Mouse (Mus musculus) hindbrain, embryonic 14.5 days (tissue): Measurements from ENCODE around the gene Abt1. TPM values are rescaled to one million over a fixed set of nuclear protein-coding genes. Genes with fewer than 3 reads are reported as not detected.

Experiments
- ATAC-seq: fragments of 200-750 bp; cut with Nextera tagmentation; 2 replicates; pipeline ENCODE4 v1.8.0; 2017; ENCODE audit warnings: moderate number of reproducible peaks, mild to moderate bottlenecking, moderate TSS enrichment, moderate library complexity; ENCODE audit not compliant: low FRiP score
- DNase-seq: peaks from one replicate; pipeline ENCODE4 v3.0.0-alpha.2; 2015; ENCODE audit warnings: low spot score
- H3K27ac ChIP-seq: fragments of 300-500 bp; sonication (generic); 2 replicates; pipeline ENCODE4 v1.5.1; 2014; ENCODE audit warnings: mild to moderate bottlenecking, moderate library complexity
- H3K27me3 ChIP-seq: fragments of 300-500 bp; sonication (generic); 2 replicates; pipeline ENCODE4 v1.6.1; 2014; ENCODE audit warnings: mild to moderate bottlenecking, low read length, mixed read lengths; ENCODE audit not compliant: control insufficient read depth, insufficient read depth
- H3K36me3 ChIP-seq: fragments of 300-500 bp; sonication (generic); replicated peaks from 2 replicates; pipeline ENCODE4 v1.6.1; 2014; ENCODE audit not compliant: control insufficient read depth, insufficient read depth
- H3K4me1 ChIP-seq: fragments of 300-500 bp; sonication (generic); replicated peaks from 2 replicates; pipeline ENCODE4 v1.6.1; 2014; ENCODE audit warnings: antibody characterized with exemption, low read length, mixed read lengths; ENCODE audit not compliant: control insufficient read depth, insufficient read depth
- H3K4me2 ChIP-seq: fragments of 300-500 bp; sonication (generic); replicated peaks from 2 replicates; pipeline ENCODE4 v1.6.1; 2014; ENCODE audit warnings: mild to moderate bottlenecking, moderate library complexity
- H3K4me3 ChIP-seq: fragments of 300-500 bp; sonication (generic); replicated peaks from 2 replicates; pipeline ENCODE4 v1.5.1; 2014; ENCODE audit warnings: mild to moderate bottlenecking, low read length
- H3K9ac ChIP-seq: fragments of 300-500 bp; sonication (generic); 2 replicates; pipeline ENCODE4 v1.6.1; 2014
- H3K9me3 ChIP-seq: fragments of 300-500 bp; sonication (generic); 2 replicates; pipeline ENCODE4 v1.6.1; 2016; ENCODE audit warnings: low read length; ENCODE audit not compliant: control insufficient read depth
- WGBS: fragments of 180-500 bp; shearing (Covaris S2); extraction: QIAGEN DNeasy Blood & Tissue Kit; methylation state at CpG from one replicate; pipeline ENCODE4 v1.1.7; 2014; 5-methylcytosine and 5-hydroxymethylcytosine counted together
- polyA plus RNA-seq: library from polyadenylated mRNA; unstranded; fragments of >200 nt; fragmentation: Nextera tagmentation; extraction: Ambion mirVana; gene quantifications from 2 replicates; pipeline ENCODE4 v1.2.1, GENCODE M21; 2014

Abt1 gene
- 8.5 and 8.9 TPM in 2 replicates for polyA plus RNA-seq

DNA sequence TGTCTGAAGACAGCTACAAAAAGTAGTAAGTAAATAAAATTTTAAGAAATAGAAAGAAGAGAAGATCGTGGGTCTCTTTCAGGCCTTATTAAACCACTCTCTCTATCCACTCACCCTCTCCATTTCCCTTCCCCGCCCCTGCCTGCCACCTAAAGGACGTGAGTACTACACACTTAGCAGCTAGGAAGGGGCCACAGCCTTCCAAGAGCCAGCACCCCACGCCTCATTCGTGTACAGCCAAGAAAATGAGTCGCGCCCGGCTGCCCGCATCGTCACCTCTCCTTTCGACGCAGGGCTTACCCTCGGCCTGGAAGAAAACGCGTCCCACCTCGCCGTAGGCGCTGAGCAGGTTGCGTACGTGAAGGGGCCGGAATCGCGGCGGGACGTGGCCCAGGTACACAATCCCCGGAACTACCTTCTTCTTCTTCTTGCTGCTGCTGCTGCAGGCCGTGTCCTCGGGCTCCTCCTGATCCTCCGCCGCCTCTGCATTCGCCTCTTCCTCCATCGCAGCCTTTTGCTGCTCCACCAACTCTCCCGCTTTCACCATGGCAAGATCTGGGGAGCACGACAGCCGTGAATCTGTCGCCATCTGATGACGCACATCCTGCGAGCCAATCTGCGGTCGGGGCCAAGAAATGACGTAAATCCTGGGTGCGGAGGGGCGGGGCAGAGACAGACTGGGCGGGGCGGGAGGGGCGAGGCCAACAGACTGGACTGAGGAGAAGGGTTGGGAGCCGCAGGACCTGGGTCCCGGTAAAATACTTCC, at the start of gene Abt1:
Gene Abt1 (minus strand): TSS at position 581 of the 766 bp plus-strand sequence.
- under 1% methylated on average over 47 of the region's 48 CpGs for WGBS
- peak; percentile 86 for ATAC-seq
- H3K36me3 ChIP-seq, result peaks cover 36% of the 10 kb centered on the region
- H3K4me1 ChIP-seq, result peaks cover 10% of the 10 kb centered on the region
- H3K4me2 ChIP-seq, result peak within 1 kb of the TSS; percentile 94
- peak within 1 kb of the TSS; percentile 96 for H3K4me3 ChIP-seq
- H3K9ac ChIP-seq, result peak within 1 kb of the TSS; percentile 90
- no peaks in the 10 kb centered on the region for H3K27me3 ChIP-seq
- no peaks in the 10 kb centered on the region for H3K9me3 ChIP-seq
- H3K27ac ChIP-seq, result peak within 1 kb of the TSS; percentile 40; the same call in 1 of the 2 replicates
- DNase-seq, result peak; percentile 99

DNA sequence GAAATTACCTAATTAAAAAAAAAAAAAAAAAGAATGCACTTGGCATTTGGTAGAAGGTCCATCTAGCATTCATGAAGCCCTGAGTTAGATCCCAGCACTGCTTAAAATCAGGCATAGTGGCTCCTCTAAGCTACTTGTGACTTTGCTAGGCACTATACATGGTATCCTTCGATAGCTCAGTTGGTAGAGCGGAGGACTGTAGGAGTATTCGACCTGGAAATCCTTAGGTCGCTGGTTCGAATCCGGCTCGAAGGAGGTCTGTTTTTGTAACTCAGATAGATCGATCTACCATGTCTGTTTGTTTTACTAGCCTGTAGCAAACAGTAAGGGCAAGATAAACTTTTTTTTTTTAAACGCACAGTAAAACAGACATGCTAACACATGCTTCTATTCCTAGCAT, 43.2 kb upstream of the Abt1 start:
- no peak overlapping the region for H3K9ac ChIP-seq
- no peaks in the 10 kb centered on the region for H3K36me3 ChIP-seq
- ATAC-seq (peak; percentile 77), DNase-seq (peak; percentile 90)
- H3K4me2 ChIP-seq, result no peak overlapping the region
- H3K27me3 ChIP-seq, result peaks cover 14% of the 10 kb centered on the region
- peaks cover 18% of the 10 kb centered on the region for H3K4me1 ChIP-seq
- H3K27ac ChIP-seq, result no peak overlapping the region
- no peak overlapping the region for H3K4me3 ChIP-seq
- no peaks in the 10 kb centered on the region for H3K9me3 ChIP-seq
- 2% methylated on average over 9 of the region's 9 CpGs for WGBS

DNA sequence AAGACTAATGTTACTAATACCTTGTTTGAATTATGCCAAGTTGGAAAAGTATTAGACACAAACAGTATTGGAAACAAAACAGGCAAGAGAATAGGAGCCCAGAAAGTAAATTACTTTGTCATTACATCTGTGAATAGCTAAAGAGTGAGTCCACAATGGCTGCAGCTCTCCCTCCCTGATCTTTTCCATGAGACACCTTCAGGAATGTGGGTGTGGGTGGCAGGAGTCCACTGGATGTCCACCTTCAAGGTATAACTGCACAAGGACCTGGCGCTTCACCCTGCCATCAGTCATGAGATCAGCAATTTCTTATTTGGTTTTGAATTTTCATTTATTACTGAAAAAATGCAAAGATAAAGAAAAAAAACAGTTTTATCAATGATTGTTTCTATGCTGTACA, 42.6 kb upstream of the Abt1 start:
- peaks cover 18% of the 10 kb centered on the region for H3K4me1 ChIP-seq
- no peaks in the 10 kb centered on the region for H3K36me3 ChIP-seq
- no peak overlapping the region for H3K4me3 ChIP-seq
- no peak for DNase-seq
- no peaks in the 10 kb centered on the region for H3K9me3 ChIP-seq
- WGBS, result 59% methylated on average over 1 of the region's 1 CpGs
- no peak for ATAC-seq
- H3K27ac ChIP-seq, result no peak overlapping the region
- H3K27me3 ChIP-seq, result peaks cover 14% of the 10 kb centered on the region
- H3K4me2 ChIP-seq, result peak overlapping the region; percentile 79; the same call in 1 of the 2 replicates
- no peak overlapping the region for H3K9ac ChIP-seq

DNA sequence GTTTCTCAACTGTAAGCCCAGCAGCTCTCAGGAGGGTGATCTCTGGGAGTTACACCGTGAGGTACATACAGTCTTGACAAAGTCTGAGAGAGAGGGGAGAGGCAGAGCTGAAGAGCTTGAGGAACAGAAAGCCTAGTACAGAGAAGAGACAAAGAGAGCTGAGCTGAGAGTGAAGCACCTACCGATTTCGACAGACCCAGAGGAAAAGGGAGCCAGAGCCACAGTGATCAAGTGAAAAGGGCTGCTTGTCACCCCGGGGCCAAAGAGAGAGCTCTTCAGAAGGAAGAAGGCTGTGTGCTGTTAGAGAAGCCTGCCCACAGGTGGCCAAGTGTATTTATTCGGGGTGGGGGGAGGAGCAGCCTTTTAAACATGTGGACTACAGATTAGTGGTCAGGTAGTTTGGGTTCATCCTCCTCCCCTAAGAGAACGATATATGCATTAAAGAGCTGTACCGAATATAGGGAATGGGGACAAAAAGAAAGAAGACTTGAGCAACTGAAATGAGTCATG, 42.0 kb upstream of the Abt1 start, which contains the start of gene Btn1a1:
Gene Btn1a1 (minus strand): TSS at position 302 of the 510 bp plus-strand sequence.
- Histone ChIP-seq H3K4me1 (peaks cover 18% of the 10 kb centered on the region), H3K9me3 (no peaks in the 10 kb centered on the region), H3K36me3 (no peaks in the 10 kb centered on the region), H3K4me2 (peak within 1 kb of the TSS; percentile 79), H3K4me3 (peak within 1 kb of the TSS; percentile 55), H3K9ac (peak within 1 kb of the TSS; percentile 60), H3K27ac (no peak within 1 kb of the TSS), H3K27me3 (peaks cover 14% of the 10 kb centered on the region)
- WGBS, result 0% methylated on average over 7 of the region's 7 CpGs
- DNase-seq, result no peak
- no peak for ATAC-seq

DNA sequence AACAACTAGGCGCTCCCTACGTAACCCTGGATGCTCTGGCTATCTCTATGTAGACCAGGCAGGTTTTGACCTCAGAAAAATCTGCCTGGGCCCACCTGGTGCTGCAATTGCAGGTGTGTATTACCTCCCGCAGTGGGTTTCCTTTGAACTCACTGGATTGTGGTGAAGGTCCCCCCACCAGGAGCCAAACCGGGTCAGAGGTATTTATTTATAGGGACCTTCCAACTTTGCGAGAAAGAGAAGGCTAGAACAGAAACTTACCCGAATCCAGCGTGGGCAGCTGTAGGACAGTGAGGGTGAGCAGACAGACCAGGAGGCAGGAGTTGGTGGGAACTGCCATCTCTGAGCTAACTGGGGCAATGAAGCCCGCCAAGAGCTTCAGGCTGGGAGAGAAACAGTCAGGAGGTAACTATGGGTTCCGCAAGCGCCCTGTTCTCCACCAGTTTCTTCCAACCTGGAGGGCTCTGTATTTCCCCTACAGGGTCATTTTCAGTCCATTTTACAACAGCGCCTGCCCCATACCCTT, 41.2 kb upstream of the Abt1 start:
- ATAC-seq, result no peak
- no peak overlapping the region for H3K27ac ChIP-seq
- peak overlapping the region; percentile 55 for H3K4me3 ChIP-seq
- H3K4me1 ChIP-seq, result peaks cover 18% of the 10 kb centered on the region
- WGBS, result 2% methylated on average over 11 of the region's 11 CpGs
- peak overlapping the region; percentile 79 for H3K4me2 ChIP-seq
- peaks cover 14% of the 10 kb centered on the region for H3K27me3 ChIP-seq
- DNase-seq, result no peak
- H3K36me3 ChIP-seq, result no peaks in the 10 kb centered on the region
- peak overlapping the region; percentile 60 for H3K9ac ChIP-seq
- H3K9me3 ChIP-seq, result no peaks in the 10 kb centered on the region

DNA sequence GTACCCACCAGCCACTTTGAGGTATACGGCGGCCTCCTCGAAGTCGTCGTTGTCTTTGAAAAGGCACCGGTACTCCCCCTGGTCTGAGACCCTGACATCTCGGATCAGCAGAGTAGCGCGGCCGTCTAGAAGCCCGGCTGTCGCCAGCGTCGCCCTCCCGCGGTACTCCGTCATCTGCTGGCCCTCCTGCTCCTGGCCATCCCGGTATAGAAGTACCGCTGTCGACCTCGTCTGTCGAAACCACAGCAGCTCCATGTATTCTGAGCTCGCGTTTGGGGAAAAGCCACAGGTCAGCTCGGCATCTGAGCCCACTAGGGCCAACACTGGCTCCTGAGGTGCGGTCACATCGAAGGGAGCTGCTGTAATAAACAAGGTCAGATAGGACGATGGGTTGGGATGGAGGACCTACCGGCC, 40.6 kb upstream of the Abt1 start:
- peak; percentile 46 for ATAC-seq
- DNase-seq, result peak; percentile 26
- Histone ChIP-seq H3K27ac (no peak overlapping the region), H3K4me3 (peak overlapping the region; percentile 55), H3K9ac (peak overlapping the region; percentile 60), H3K4me1 (peaks cover 18% of the 10 kb centered on the region), H3K9me3 (no peaks in the 10 kb centered on the region), H3K4me2 (peak overlapping the region; percentile 79), H3K27me3 (peaks cover 19% of the 10 kb centered on the region), H3K36me3 (no peaks in the 10 kb centered on the region)
- WGBS, result under 1% methylated on average over 29 of the region's 29 CpGs

DNA sequence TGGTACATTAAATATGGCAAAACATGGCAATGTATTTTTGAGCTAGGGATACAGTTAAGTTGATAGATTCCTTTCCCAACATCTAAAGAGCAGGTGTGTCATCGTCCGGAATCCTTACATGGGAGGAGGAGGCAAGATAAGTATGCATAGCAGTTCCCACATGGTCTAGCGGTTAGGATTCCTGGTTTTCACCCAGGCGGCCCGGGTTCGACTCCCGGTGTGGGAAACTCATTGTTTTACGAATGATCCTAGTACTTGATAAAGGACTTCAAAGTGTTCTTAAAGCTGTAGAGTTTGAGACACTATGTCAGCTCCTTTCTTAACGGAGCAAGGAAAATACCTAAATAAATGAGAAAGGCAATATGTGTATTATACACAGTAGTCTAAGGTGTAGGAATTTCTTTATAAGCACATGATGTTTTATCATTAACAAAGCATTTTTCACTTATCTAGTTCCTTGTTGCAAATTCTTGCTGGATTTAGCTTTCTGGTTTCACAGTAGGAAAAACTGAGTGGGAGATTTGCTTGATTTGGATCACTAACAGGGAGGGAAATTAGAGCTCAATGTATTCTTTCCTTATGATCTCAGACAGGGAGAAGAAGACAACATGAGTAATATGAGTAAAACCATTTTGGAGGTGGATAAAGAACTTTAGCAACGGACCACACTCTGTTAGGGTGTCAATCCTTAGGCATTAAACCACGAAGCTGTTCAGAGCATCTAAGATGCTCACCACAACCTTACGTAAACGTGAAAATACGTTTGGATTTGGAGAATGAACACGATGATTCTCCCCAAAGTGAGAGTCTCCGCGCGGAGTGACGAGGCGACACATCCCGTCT, 39.9 kb upstream of the Abt1 start:
- peaks cover 18% of the 10 kb centered on the region for H3K4me1 ChIP-seq
- under 1% methylated on average over 21 of the region's 21 CpGs for WGBS
- ATAC-seq, result peak; percentile 77; the same call in 1 of the 2 replicates

DNA sequence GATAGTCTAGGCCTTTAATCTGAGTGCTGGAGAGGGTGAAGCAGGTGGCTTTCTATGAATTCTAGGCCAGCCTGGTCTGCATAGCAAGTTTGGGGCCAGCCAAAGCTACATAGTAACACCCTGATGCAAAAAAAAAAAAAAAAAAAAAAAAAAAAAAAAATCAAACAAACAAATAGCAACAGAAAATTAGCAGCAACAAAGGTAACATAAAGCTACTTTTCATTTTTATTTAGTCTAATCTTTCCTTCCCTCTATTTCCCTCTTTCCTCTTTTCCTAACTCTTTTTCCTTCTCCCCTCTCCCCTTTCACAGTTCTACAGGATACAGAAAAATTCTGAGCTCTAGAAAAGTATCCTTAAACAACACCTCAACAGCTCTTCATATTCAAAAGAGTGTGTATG, 39.0 kb upstream of the Abt1 start:
- H3K9me3 ChIP-seq, result no peaks in the 10 kb centered on the region
- H3K4me3 ChIP-seq, result no peak overlapping the region
- H3K36me3 ChIP-seq, result no peaks in the 10 kb centered on the region
- H3K9ac ChIP-seq, result no peak overlapping the region
- no peak for ATAC-seq
- no peak overlapping the region for H3K27ac ChIP-seq
- peaks cover 20% of the 10 kb centered on the region for H3K27me3 ChIP-seq
- H3K4me1 ChIP-seq, result peaks cover 18% of the 10 kb centered on the region
- no peak overlapping the region for H3K4me2 ChIP-seq
- DNase-seq, result no peak

More for the DNA sequence above, 39.9 kb upstream of the Abt1 start:
- Histone ChIP-seq H3K9ac (peak overlapping the region; percentile 60), H3K27me3 (peaks cover 20% of the 10 kb centered on the region), H3K36me3 (no peaks in the 10 kb centered on the region), H3K4me3 (peak overlapping the region; percentile 55), H3K27ac (no peak overlapping the region), H3K9me3 (no peaks in the 10 kb centered on the region), H3K4me2 (peak overlapping the region; percentile 79)
- DNase-seq, result peak; percentile 94

DNA sequence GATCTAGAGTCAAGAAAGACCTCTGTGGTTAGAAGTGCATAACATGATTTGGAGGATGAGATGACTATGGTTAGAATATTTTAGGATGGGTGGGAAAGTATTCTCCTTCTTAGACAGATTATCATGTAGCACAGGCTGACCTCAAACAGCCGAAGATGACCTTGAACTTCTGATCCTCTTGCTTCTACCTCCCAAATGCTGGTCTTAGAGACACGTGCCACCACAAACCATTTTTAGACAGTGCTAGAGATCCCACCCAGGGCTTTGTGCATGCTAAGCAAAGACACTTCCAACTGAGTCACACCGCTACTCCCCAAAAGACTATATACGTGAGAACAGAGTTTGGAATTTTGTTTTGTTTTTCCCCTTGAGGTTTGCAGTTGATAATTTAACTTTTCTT, 38.4 kb upstream of the Abt1 start:
- H3K36me3 ChIP-seq, result no peaks in the 10 kb centered on the region
- no peak overlapping the region for H3K4me3 ChIP-seq
- H3K27ac ChIP-seq, result no peak overlapping the region
- H3K9ac ChIP-seq, result no peak overlapping the region
- no peak for DNase-seq
- no peak for ATAC-seq
- H3K4me1 ChIP-seq, result peaks cover 18% of the 10 kb centered on the region
- H3K4me2 ChIP-seq, result no peak overlapping the region
- peaks cover 20% of the 10 kb centered on the region for H3K27me3 ChIP-seq
- H3K9me3 ChIP-seq, result no peaks in the 10 kb centered on the region
- WGBS, result 84% methylated on average over 4 of the region's 4 CpGs
